ENCODE assay signal across 10 mouse cellular contexts in the genomic region with DNA sequence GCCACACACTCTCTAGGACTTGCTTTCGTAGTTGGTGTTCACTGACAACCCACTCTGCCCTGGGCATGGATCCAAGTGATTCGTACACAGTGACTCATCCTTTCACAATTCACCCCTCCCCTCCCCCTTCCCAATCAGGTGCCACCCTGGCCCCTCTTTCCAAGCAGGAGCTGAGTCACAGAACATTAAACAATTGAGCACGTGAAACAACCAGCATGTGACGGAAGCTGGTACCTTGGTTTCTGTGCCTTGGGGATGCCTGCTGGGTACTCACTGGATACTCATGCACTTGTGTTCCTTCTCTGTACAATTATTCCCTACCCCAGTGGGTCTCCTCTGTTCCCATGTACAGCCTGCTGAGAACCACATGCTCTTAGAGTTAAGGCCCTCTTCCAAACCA. TPM values are rescaled to one million over a fixed set of nuclear protein-coding genes. Genes with fewer than 3 reads are reported as not detected.
DNase-seq lines count a peak whose midpoint lies in the region; ATAC-seq lines count a peak whose summit lies in the region.
"Had no signal": no experiment of that assay in that cellular context is flagged by ENCODE, and none has a peak within 500 bp of the region (broad histone marks: within the 10 kb centered on the region; RNA-seq: fewer than 3 reads in every experiment).

No protein-coding gene starts in this region.

- H3K4me1 ChIP-seq in embryonic facial prominence, embryonic 14.5 days (ENCODE audit: control insufficient read depth, insufficient read depth, low read length), result no peaks in the 10 kb centered on the region
- no peaks in the 10 kb centered on the region for H3K4me1 ChIP-seq in embryonic facial prominence, embryonic 10.5 days
- H3K4me1 ChIP-seq: lung, embryonic 15.5 days had no signal

- WGBS in embryonic facial prominence, embryonic 14.5 days, result 73% methylated on average over 4 of the region's 4 CpGs
- WGBS in embryonic facial prominence, embryonic 10.5 days, result 88% methylated on average over 4 of the region's 4 CpGs

- H3K27me3 ChIP-seq in embryonic facial prominence, embryonic 14.5 days (replicated peaks; ENCODE audit: control insufficient read depth, insufficient read depth, low read length), result no peaks in the 10 kb centered on the region
- no peaks in the 10 kb centered on the region for H3K27me3 ChIP-seq in embryonic facial prominence, embryonic 10.5 days (replicated peaks; ENCODE audit: low read depth, poor library complexity, severe bottlenecking)
- H3K27me3 ChIP-seq: lung, embryonic 15.5 days had no signal

- no peak for ATAC-seq in embryonic facial prominence, embryonic 14.5 days (ENCODE audit: low read depth)

- no peak overlapping the region for H3K4me3 ChIP-seq in embryonic facial prominence, embryonic 14.5 days (ENCODE audit: low read depth, low read length)
- no peak overlapping the region for H3K4me3 ChIP-seq in embryonic facial prominence, embryonic 10.5 days
- H3K4me3 ChIP-seq: lung, embryonic 15.5 days had no signal

- no peak overlapping the region for H3K27ac ChIP-seq in embryonic facial prominence, embryonic 14.5 days (replicated peaks; ENCODE audit: low read depth, low read length)
- H3K27ac ChIP-seq in embryonic facial prominence, embryonic 10.5 days (replicated peaks), result no peak overlapping the region
- H3K27ac ChIP-seq: lung, embryonic 15.5 days had no signal

- no peaks in the 10 kb centered on the region for H3K36me3 ChIP-seq in embryonic facial prominence, embryonic 14.5 days (ENCODE audit: control insufficient read depth, insufficient read depth, low read length)
- no peaks in the 10 kb centered on the region for H3K36me3 ChIP-seq in embryonic facial prominence, embryonic 10.5 days (replicated peaks)
- H3K36me3 ChIP-seq: lung, embryonic 15.5 days had no signal

- no peaks in the 10 kb centered on the region for H3K9me3 ChIP-seq in embryonic facial prominence, embryonic 14.5 days (ENCODE audit: control insufficient read depth, low read length)
- no peaks in the 10 kb centered on the region for H3K9me3 ChIP-seq in embryonic facial prominence, embryonic 10.5 days
- H3K9me3 ChIP-seq: lung, embryonic 15.5 days had no signal

- H3K4me2 ChIP-seq in embryonic facial prominence, embryonic 14.5 days (ENCODE audit: low read depth, low read length), result no peak overlapping the region
- H3K4me2 ChIP-seq: lung, embryonic 15.5 days had no signal

- peak; percentile 10 for DNase-seq in embryonic facial prominence, embryonic 14.5 days (ENCODE audit: low spot score)
- DNase-seq in embryonic facial prominence, embryonic 10.5 days (ENCODE audit: low spot score), result no peak
- peak; percentile 44 to 81 for DNase-seq in urinary bladder, adult 18-20 months (ENCODE audit: low spot score in 2 of 2)
- no peak for DNase-seq in urinary bladder, postnatal 10 days (ENCODE audit: low spot score)
- DNase-seq in left cerebral cortex, adult 11 months (ENCODE audit: low spot score), result peak; percentile 70
- peak; percentile 39 to 64 for DNase-seq in urinary bladder, postnatal 4 days (ENCODE audit: low spot score in 2 of 2)
- no peak for DNase-seq in testis, postnatal 10 days (ENCODE audit: low spot score)
- DNase-seq in gastrocnemius, postnatal 25 days, result no peak
- DNase-seq: heart, postnatal 14 days had no signal

- no peak overlapping the region for H3K9ac ChIP-seq in embryonic facial prominence, embryonic 14.5 days (ENCODE audit: low read depth, low read length)
- H3K9ac ChIP-seq: lung, embryonic 15.5 days had no signal

RNA-seq across cellular contexts. Expression of gene Fam19a5, which starts 53.0 kb away (rescaled TPM):
- polyA plus RNA-seq in embryonic facial prominence, embryonic 14.5 days (2014; fragmentation: Nextera tagmentation; extraction: Ambion mirVana), result 4.7 and 5.8 TPM in 2 replicates
- 4.4 and 5.5 TPM in 2 replicates for polyA plus RNA-seq in embryonic facial prominence, embryonic 10.5 days (2016; fragmentation: Nextera tagmentation; extraction: Ambion mirVana)
- total RNA-seq in gastrocnemius, postnatal 25 days (2021), result 1 to 10 TPM; 1.4 to 2.0 TPM

Comparison
In these comparisons a context has a peak if more than half of its experiments do, and no peak if none do; other contexts are left out.
1. DNase-seq: peak in embryonic facial prominence, embryonic 14.5 days (single experiment), urinary bladder, adult 18-20 months (2 of 2), left cerebral cortex, adult 11 months (single experiment) and urinary bladder, postnatal 4 days (2 of 2); none in embryonic facial prominence, embryonic 10.5 days (single experiment), urinary bladder, postnatal 10 days (single experiment), testis, postnatal 10 days (single experiment) and gastrocnemius, postnatal 25 days (single experiment).